18 mouse cellular contexts compared by ENCODE assay signal in genomic region chr2:164821060-164821459, GRCm38 (mm10). TPM values are rescaled to one million over a fixed set of nuclear protein-coding genes. Genes with fewer than 3 reads are reported as not detected.
"Had no signal": no experiment of that assay in that cellular context is flagged by ENCODE, and none has a peak within 500 bp of the region (broad histone marks: within the 10 kb centered on the region; RNA-seq: fewer than 3 reads in every experiment).

No protein-coding gene starts in this region.

- DNase-seq: kidney, postnatal 14 days; layer of hippocampus, adult 9-11 months; layer of hippocampus, postnatal 36 days; left cerebral cortex, postnatal 4 days; lung, adult 18-20 months; right cerebral cortex, postnatal 25 days; thymus, adult 18-20 months; thymus, postnatal 25 days had no signal

- H3K4me3 ChIP-seq: kidney, embryonic 15.5 days; limb, embryonic 13.5 days; midbrain, embryonic 13.5 days had no signal

- H3K27ac ChIP-seq: kidney, embryonic 15.5 days; limb, embryonic 13.5 days; liver, embryonic 14.5 days; midbrain, embryonic 13.5 days had no signal

- H3K27me3 ChIP-seq: kidney, embryonic 15.5 days; limb, embryonic 13.5 days; midbrain, embryonic 13.5 days had no signal

- ATAC-seq: midbrain, embryonic 13.5 days had no signal

RNA-seq across cellular contexts. Expression of gene Spata25, which starts 7.3 kb away (rescaled TPM):
- total RNA-seq: layer of hippocampus, postnatal 36 days; midbrain, postnatal 0 days had no signal
- polyA plus RNA-seq: large intestine, adult 2 months; limb, embryonic 13.5 days; liver, adult 2 months; liver, embryonic 14.5 days; lung, embryonic 16.5 days; midbrain, embryonic 13.5 days; midbrain, postnatal 0 days; small intestine, adult 2 months; stomach, embryonic 16.5 days had no signal
